Mouse (Mus musculus): ENCODE measurements at regions not wholly inside any gene's neighbourhood (a gene's known extent, or its start where the extent isn't known, plus 50 kb on each side); places are given as distances from the start of the nearest gene placed in this dataset.

- 64% methylated on average over 1 of the region's 1 CpGs for WGBS
Measured at GRCm38 (mm10) chr2:79193851-79194250, 61.4 kb upstream of the Itga4 start.

DNA sequence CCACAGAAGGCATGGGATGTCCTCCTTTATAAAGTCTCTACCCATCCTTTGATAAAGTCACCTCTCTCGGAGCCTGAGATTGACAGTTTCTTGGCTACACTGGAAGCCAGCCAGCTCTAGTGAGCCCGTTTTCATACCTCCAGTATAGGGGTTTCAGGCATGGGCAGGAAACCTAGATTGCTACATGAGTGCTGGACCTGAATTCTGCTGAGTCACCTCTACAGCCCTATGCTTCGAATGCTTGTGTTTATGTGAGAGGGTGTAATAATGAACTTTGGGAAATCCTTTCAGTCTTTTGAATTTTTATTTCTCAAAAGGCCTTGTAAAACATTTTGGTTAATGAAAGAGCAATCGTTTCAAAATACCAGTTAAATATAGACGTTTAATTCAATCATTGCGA, 53.5 kb upstream of the Itga4 start:
- Histone ChIP-seq H3K9me3 (replicated peaks; ENCODE audit: control insufficient read depth, low read length) (no peaks in the 10 kb centered on the region), H3K27ac (ENCODE audit: low read depth) (no peak overlapping the region), H3K27me3 (ENCODE audit: control insufficient read depth, insufficient read depth, low read length) (no peaks in the 10 kb centered on the region), H3K9ac (replicated peaks; ENCODE audit: low read depth, low read length) (no peak overlapping the region), H3K4me3 (ENCODE audit: low read depth, low read length) (no peak overlapping the region), H3K36me3 (replicated peaks; ENCODE audit: control insufficient read depth, insufficient read depth, low read length) (no peaks in the 10 kb centered on the region), H3K4me1 (ENCODE audit: control insufficient read depth, insufficient read depth) (no peaks in the 10 kb centered on the region), H3K4me2 (ENCODE audit: low read depth, low read length) (no peak overlapping the region)
- ATAC-seq (ENCODE audit: insufficient read depth, low read depth) (no peak), DNase-seq (ENCODE audit: low spot score) (no peak)
- no peak for TF ChIP-seq EP300 (IDR thresholded peaks at IDR 0.05; ENCODE audit: low read depth)
- 58% methylated on average over 6 of the region's 6 CpGs for WGBS

More at GRCm38 (mm10) chr2:79193851-79194250, 61.4 kb upstream of the Itga4 start:
- TF ChIP-seq EP300 (IDR thresholded peaks at IDR 0.05; ENCODE audit: low read depth) (no peak), CTCF (IDR thresholded peaks at IDR 0.05; ENCODE audit: low read depth) (no peak)
- DNase-seq (ENCODE audit: low spot score) (no peak), ATAC-seq (ENCODE audit: insufficient read depth, low read depth) (no peak)
- Histone ChIP-seq H3K4me2 (ENCODE audit: low read depth, low read length) (no peak overlapping the region), H3K36me3 (replicated peaks; ENCODE audit: control insufficient read depth, insufficient read depth, low read length) (no peaks in the 10 kb centered on the region), H3K9ac (replicated peaks; ENCODE audit: low read depth, low read length) (no peak overlapping the region), H3K9me3 (replicated peaks; ENCODE audit: control insufficient read depth, low read length) (no peaks in the 10 kb centered on the region), H3K27ac (ENCODE audit: low read depth) (no peak overlapping the region), H3K4me1 (ENCODE audit: control insufficient read depth, insufficient read depth) (no peaks in the 10 kb centered on the region), H3K4me3 (ENCODE audit: low read depth, low read length) (no peak overlapping the region), H3K27me3 (ENCODE audit: control insufficient read depth, insufficient read depth, low read length) (no peaks in the 10 kb centered on the region)
